Mouse (Mus musculus): ENCODE measurements at regions not wholly inside any gene's neighbourhood (a gene's known extent, or its start where the extent isn't known, plus 50 kb on each side); places are given as distances from the start of the nearest gene placed in this dataset.

- Histone ChIP-seq H3K9me3 (replicated peaks) (no peaks in the 10 kb centered on the region), H3K4me2 (replicated peaks) (no peak overlapping the region), H3K4me1 (no peaks in the 10 kb centered on the region), H3K4me3 (replicated peaks) (no peak overlapping the region), H3K9ac (no peak overlapping the region), H3K36me3 (no peaks in the 10 kb centered on the region), H3K27me3 (no peaks in the 10 kb centered on the region), H3K27ac (replicated peaks) (no peak overlapping the region)
- no peak for ATAC-seq (ENCODE audit: insufficient number of reproducible peaks, low FRiP score, low TSS enrichment, low read depth)
- WGBS = 85% methylated on average over 9 of the region's 9 CpGs
Measured at GRCm38 (mm10) chr6:32739162-32739745, 151.3 kb upstream of the Plxna4 start.

DNA sequence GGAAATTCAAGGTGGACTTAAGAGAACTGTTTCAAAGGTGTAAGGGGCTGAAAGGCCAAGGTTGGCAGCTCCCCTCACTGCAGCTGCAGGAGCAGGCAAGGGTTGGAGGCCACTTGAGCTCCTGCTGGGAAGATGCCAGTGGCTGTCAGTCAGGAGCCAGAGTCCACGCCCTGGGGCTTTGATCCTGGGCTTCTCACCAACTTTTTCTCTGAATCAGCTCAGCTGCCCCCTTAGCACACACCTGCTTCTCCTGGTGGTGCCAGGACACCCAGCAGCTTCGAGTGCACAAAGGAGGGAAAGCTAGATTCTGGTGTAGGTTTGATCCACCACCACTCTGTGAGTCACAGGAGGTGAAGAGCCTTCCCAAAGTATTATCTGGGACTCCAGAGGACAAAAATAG, 140.7 kb upstream of the Plxna4 start:
- Histone ChIP-seq H3K27ac (replicated peaks) (no peak overlapping the region), H3K4me3 (replicated peaks) (no peak overlapping the region), H3K36me3 (no peaks in the 10 kb centered on the region), H3K4me1 (no peaks in the 10 kb centered on the region), H3K9ac (no peak overlapping the region), H3K27me3 (no peaks in the 10 kb centered on the region), H3K4me2 (replicated peaks) (no peak overlapping the region), H3K9me3 (replicated peaks) (no peaks in the 10 kb centered on the region)
- 16% methylated on average over 2 of the region's 2 CpGs for WGBS
- no peak for ATAC-seq (ENCODE audit: insufficient number of reproducible peaks, low FRiP score, low TSS enrichment, low read depth)

DNA sequence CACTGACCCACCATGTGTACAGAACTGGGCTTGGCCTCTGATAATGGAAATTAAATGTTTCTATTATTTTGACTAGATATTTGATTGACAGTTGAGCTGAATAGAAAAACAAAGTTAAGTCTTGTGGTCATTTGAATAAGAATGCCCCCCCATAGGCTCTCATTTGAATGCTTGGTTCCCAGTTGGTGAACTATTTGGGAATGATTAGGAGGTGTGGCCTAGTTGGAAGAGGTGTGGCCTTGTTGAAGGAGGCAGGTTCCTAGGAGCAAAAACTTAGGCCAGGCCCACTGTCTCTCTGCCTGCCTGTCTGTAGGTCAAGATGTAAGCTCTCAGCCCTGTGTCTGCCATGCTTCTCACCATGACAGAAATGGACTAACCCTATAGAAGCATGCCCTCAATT, 138.6 kb upstream of the Plxna4 start:
- Histone ChIP-seq H3K27me3 (no peaks in the 10 kb centered on the region), H3K4me2 (replicated peaks) (no peak overlapping the region), H3K4me1 (no peaks in the 10 kb centered on the region), H3K9me3 (replicated peaks) (no peaks in the 10 kb centered on the region), H3K27ac (replicated peaks) (no peak overlapping the region), H3K36me3 (no peaks in the 10 kb centered on the region), H3K9ac (no peak overlapping the region), H3K4me3 (replicated peaks) (no peak overlapping the region)
- ATAC-seq (ENCODE audit: insufficient number of reproducible peaks, low FRiP score, low TSS enrichment, low read depth) = no peak

GRCm38 (mm10) chr6:32717860-32718259, 129.9 kb upstream of the Plxna4 start:
- H3K27ac ChIP-seq (replicated peaks) = no peak overlapping the region
- no peak for ATAC-seq (ENCODE audit: insufficient number of reproducible peaks, low FRiP score, low TSS enrichment, low read depth)
- no peaks in the 10 kb centered on the region for H3K4me1 ChIP-seq
- H3K9ac ChIP-seq = no peak overlapping the region
- 56% methylated on average over 5 of the region's 5 CpGs for WGBS
- no peaks in the 10 kb centered on the region for H3K36me3 ChIP-seq
- H3K9me3 ChIP-seq (replicated peaks) = no peaks in the 10 kb centered on the region
- no peaks in the 10 kb centered on the region for H3K27me3 ChIP-seq
- no peak overlapping the region for H3K4me2 ChIP-seq (replicated peaks)
- no peak overlapping the region for H3K4me3 ChIP-seq (replicated peaks)

DNA sequence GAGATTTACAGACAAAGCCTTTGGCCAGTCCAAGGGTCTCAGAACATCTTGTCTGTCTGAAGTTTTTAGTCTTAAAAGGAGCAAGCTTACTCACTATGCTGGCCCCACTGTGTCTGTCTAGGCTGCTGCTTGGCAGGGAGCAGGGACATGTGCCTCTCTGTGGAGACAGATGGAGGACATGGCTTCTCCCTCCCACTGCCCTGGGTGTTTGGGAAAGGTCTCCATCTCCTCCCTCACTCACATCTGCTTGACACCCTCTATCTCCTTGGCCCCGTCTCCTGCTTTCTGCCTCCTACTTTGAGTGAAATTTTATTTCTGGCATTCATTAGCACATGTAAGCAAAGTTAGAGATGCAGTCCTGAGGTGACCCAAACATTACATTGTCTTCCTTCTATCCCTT, 127.1 kb upstream of the Plxna4 start:
- Histone ChIP-seq H3K36me3 (no peaks in the 10 kb centered on the region), H3K9me3 (replicated peaks) (no peaks in the 10 kb centered on the region), H3K4me2 (replicated peaks) (no peak overlapping the region), H3K9ac (no peak overlapping the region), H3K4me3 (replicated peaks) (no peak overlapping the region), H3K4me1 (no peaks in the 10 kb centered on the region), H3K27ac (replicated peaks) (no peak overlapping the region), H3K27me3 (no peaks in the 10 kb centered on the region)
- no peak for ATAC-seq (ENCODE audit: insufficient number of reproducible peaks, low FRiP score, low TSS enrichment, low read depth)
- WGBS = 63% methylated on average over 1 of the region's 1 CpGs

DNA sequence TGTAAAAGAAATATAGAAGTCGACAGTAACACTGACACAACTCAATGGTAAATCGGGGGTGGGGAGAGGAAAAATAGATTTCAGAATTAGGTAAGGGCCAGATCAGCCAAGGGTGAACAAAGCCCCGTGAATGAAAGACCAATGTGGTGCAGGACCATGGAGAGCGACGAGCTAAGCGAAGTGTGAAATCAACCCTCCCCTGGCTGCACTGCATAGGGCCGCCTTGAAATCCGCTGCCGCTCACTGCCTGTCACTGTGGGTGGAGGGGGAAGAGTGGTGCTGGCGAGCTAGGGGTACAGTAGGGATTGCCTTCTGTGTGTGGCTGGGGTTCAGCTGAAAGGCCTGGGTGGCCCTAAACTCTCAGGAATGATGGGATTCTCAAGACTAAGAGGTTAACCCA, 122.2 kb upstream of the Plxna4 start:
- Histone ChIP-seq H3K27ac (replicated peaks) (no peak overlapping the region), H3K9me3 (replicated peaks) (no peaks in the 10 kb centered on the region), H3K9ac (no peak overlapping the region), H3K4me2 (replicated peaks) (no peak overlapping the region), H3K36me3 (no peaks in the 10 kb centered on the region), H3K4me3 (replicated peaks) (no peak overlapping the region), H3K4me1 (no peaks in the 10 kb centered on the region), H3K27me3 (no peaks in the 10 kb centered on the region)
- peak; percentile 67; the same call in 1 of the 2 replicates for ATAC-seq (ENCODE audit: insufficient number of reproducible peaks, low FRiP score, low TSS enrichment, low read depth)
- WGBS = 7% methylated on average over 10 of the region's 10 CpGs

- 86% methylated on average over 8 of the region's 8 CpGs for WGBS
- Histone ChIP-seq H3K27ac (replicated peaks) (no peak overlapping the region), H3K4me3 (replicated peaks) (no peak overlapping the region), H3K9ac (no peak overlapping the region), H3K4me2 (replicated peaks) (no peak overlapping the region), H3K4me1 (no peaks in the 10 kb centered on the region), H3K27me3 (no peaks in the 10 kb centered on the region), H3K9me3 (replicated peaks) (no peaks in the 10 kb centered on the region), H3K36me3 (no peaks in the 10 kb centered on the region)
- ATAC-seq (ENCODE audit: insufficient number of reproducible peaks, low FRiP score, low TSS enrichment, low read depth) = no peak
Measured at GRCm38 (mm10) chr6:32709566-32709965, 121.6 kb upstream of the Plxna4 start.

- 57% methylated on average over 1 of the region's 1 CpGs for WGBS
- H3K9ac ChIP-seq = no peak overlapping the region
- H3K4me3 ChIP-seq (replicated peaks) = no peak overlapping the region
- ATAC-seq (ENCODE audit: insufficient number of reproducible peaks, low FRiP score, low TSS enrichment, low read depth) = no peak
- no peaks in the 10 kb centered on the region for H3K27me3 ChIP-seq
- no peaks in the 10 kb centered on the region for H3K9me3 ChIP-seq (replicated peaks)
- no peaks in the 10 kb centered on the region for H3K4me1 ChIP-seq
- no peak overlapping the region for H3K27ac ChIP-seq (replicated peaks)
- no peaks in the 10 kb centered on the region for H3K36me3 ChIP-seq
- H3K4me2 ChIP-seq (replicated peaks) = no peak overlapping the region
Measured at GRCm38 (mm10) chr6:32707417-32707816, 119.4 kb upstream of the Plxna4 start.

- no peaks in the 10 kb centered on the region for H3K27me3 ChIP-seq
- no peaks in the 10 kb centered on the region for H3K4me1 ChIP-seq
- no peaks in the 10 kb centered on the region for H3K9me3 ChIP-seq (replicated peaks)
- H3K4me3 ChIP-seq (replicated peaks) = no peak overlapping the region
- H3K4me2 ChIP-seq (replicated peaks) = no peak overlapping the region
- H3K36me3 ChIP-seq = no peaks in the 10 kb centered on the region
- WGBS = 73% methylated on average over 1 of the region's 1 CpGs
- no peak overlapping the region for H3K27ac ChIP-seq (replicated peaks)
- H3K9ac ChIP-seq = no peak overlapping the region
- ATAC-seq (ENCODE audit: insufficient number of reproducible peaks, low FRiP score, low TSS enrichment, low read depth) = no peak
Measured at GRCm38 (mm10) chr6:32706376-32706775, 118.4 kb upstream of the Plxna4 start.

DNA sequence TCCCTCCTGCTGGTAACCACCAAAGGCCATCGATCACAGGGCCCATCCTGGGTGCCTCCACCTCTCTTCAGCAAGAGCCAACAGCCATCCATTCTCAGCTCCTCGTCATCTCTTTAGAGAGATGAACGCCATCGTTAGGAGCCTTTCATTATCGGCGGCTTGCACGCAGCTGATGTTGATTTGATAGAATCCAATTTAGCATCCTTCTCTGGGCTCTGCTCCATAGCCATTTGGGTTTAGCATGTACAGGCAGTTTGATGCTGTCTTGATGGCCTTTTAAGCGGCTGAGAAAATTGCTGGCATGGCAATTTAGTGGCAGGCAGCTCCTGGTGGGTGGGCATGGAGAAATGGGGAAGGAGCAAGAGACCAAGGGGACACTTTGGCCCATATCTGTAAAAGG, 115.5 kb upstream of the Plxna4 start:
- no peaks in the 10 kb centered on the region for H3K27me3 ChIP-seq
- no peaks in the 10 kb centered on the region for H3K4me1 ChIP-seq
- no peak overlapping the region for H3K9ac ChIP-seq
- H3K27ac ChIP-seq (replicated peaks) = no peak overlapping the region
- WGBS = 88% methylated on average over 8 of the region's 8 CpGs
- ATAC-seq (ENCODE audit: insufficient number of reproducible peaks, low FRiP score, low TSS enrichment, low read depth) = no peak
- H3K4me2 ChIP-seq (replicated peaks) = no peak overlapping the region
- H3K9me3 ChIP-seq (replicated peaks) = no peaks in the 10 kb centered on the region
- no peaks in the 10 kb centered on the region for H3K36me3 ChIP-seq
- H3K4me3 ChIP-seq (replicated peaks) = no peak overlapping the region

DNA sequence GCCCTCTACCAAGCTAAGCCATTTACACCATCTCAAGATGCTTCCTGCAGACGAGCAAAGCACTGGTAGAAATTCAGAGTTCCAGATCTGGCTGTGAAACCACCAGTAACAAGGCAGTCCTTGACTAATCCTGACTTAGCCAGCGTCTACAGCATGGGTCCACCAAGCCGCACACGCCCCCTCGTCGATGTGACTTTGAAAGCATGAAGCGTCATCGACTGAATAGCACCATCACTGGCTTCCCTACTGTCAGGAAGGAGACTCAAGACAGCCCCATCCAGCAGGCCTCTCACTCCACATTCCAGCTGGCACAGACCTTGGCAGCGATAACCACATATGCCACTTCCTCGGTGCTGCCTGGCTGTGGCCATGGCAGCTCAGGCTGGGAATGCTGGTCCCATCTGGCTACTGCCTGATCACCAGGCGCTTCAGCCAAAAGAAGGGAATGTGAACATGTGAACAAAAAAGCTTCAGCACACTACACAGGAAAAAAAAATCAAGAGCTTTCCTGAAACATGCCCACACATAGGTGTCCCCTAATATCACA, 114.3 kb upstream of the Plxna4 start:
- no peaks in the 10 kb centered on the region for H3K9me3 ChIP-seq (replicated peaks)
- no peak for ATAC-seq (ENCODE audit: insufficient number of reproducible peaks, low FRiP score, low TSS enrichment, low read depth)
- H3K4me1 ChIP-seq = no peaks in the 10 kb centered on the region
- H3K36me3 ChIP-seq = no peaks in the 10 kb centered on the region
- H3K9ac ChIP-seq = no peak overlapping the region
- 88% methylated on average over 11 of the region's 11 CpGs for WGBS
- H3K27ac ChIP-seq (replicated peaks) = no peak overlapping the region
- no peaks in the 10 kb centered on the region for H3K27me3 ChIP-seq
- no peak overlapping the region for H3K4me2 ChIP-seq (replicated peaks)
- H3K4me3 ChIP-seq (replicated peaks) = no peak overlapping the region

DNA sequence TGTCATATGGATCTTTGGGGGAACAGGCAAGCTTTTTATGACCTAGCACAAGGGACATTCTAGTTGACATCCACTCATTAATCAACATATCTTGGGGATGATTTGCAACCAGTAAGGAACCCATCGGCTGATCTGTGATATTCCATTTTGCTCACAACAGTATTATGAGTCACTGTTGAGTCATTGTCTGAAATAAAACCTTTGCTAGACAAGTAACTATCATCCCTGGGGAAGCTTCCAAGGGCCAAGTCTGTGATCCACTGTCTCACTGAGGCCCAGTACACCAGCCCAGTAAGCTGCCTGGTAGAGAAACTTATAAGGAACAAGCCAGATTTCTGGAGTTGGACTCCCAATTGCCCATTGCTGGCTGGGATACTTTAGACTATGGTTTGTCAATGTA, 111.8 kb upstream of the Plxna4 start:
- no peak for ATAC-seq (ENCODE audit: insufficient number of reproducible peaks, low FRiP score, low TSS enrichment, low read depth)
- Histone ChIP-seq H3K9me3 (replicated peaks) (no peaks in the 10 kb centered on the region), H3K27ac (replicated peaks) (no peak overlapping the region), H3K9ac (no peak overlapping the region), H3K4me3 (replicated peaks) (no peak overlapping the region), H3K4me1 (no peaks in the 10 kb centered on the region), H3K27me3 (no peaks in the 10 kb centered on the region), H3K4me2 (replicated peaks) (no peak overlapping the region), H3K36me3 (no peaks in the 10 kb centered on the region)
- whole genome bisulfite sequencing = 91% methylated on average over 1 of the region's 1 CpGs

All from embryonic facial prominence, embryonic 15.5 days (tissue).